Mouse (Mus musculus) stomach, embryonic 16.5 days (tissue): ENCODE results near the gene Tnpo1. TPM values are rescaled to one million over a fixed set of nuclear protein-coding genes. Genes with fewer than 3 reads are reported as not detected.

Source experiments
- ATAC-seq: fragments of 200-750 bp; cut with Nextera tagmentation; 2 replicates; pipeline ENCODE4 v1.8.0; 2017; ENCODE audit warnings: moderate number of reproducible peaks, moderate TSS enrichment; ENCODE audit not compliant: insufficient read depth, low FRiP score
- H3K27ac ChIP-seq: fragments of 300-500 bp; sonication (generic); 2 replicates; pipeline ENCODE4 v1.5.1; 2014; ENCODE audit warnings: low read length
- H3K27me3 ChIP-seq: fragments of 300-500 bp; sonication (generic); 2 replicates; pipeline ENCODE4 v1.6.1; 2014; ENCODE audit warnings: low read length, control low read depth, mixed read lengths; ENCODE audit not compliant: control insufficient read depth, insufficient read depth
- H3K36me3 ChIP-seq: fragments of 300-500 bp; sonication (generic); 2 replicates; pipeline ENCODE4 v1.6.1; 2014; ENCODE audit warnings: low read length; ENCODE audit not compliant: control insufficient read depth, insufficient read depth
- H3K4me1 ChIP-seq: fragments of 300-500 bp; sonication (generic); 2 replicates; pipeline ENCODE4 v1.6.1; 2014; ENCODE audit warnings: low read length, control low read depth, mixed read lengths; ENCODE audit not compliant: control insufficient read depth, insufficient read depth
- H3K4me2 ChIP-seq: fragments of 300-500 bp; sonication (generic); 2 replicates; pipeline ENCODE4 v1.6.1; 2014; ENCODE audit warnings: low read depth, low read length, mixed read lengths
- H3K4me3 ChIP-seq: fragments of 300-500 bp; sonication (generic); replicated peaks from 2 replicates; pipeline ENCODE4 v1.5.1; 2014; ENCODE audit warnings: mild to moderate bottlenecking, low read length
- H3K9ac ChIP-seq: fragments of 300-500 bp; sonication (generic); 2 replicates; pipeline ENCODE4 v1.6.1; 2014; ENCODE audit warnings: low read length
- H3K9me3 ChIP-seq: fragments of 300-500 bp; sonication (generic); replicated peaks from 2 replicates; pipeline ENCODE4 v1.6.1; 2016; ENCODE audit warnings: low read length, control low read depth; ENCODE audit not compliant: control insufficient read depth
- WGBS: fragments of 180-500 bp; shearing (Covaris S2); extraction: QIAGEN DNeasy Blood & Tissue Kit; methylation state at CpG from one replicate; pipeline ENCODE4 v1.1.7; 2014; 5-methylcytosine and 5-hydroxymethylcytosine counted together
- polyA plus RNA-seq: library from polyadenylated mRNA; unstranded; fragments of >200 nt; fragmentation: Nextera tagmentation; extraction: Ambion mirVana; gene quantifications from 2 replicates; pipeline ENCODE4 v1.2.1, GENCODE M21; 2015

Tnpo1 gene
- polyA plus RNA-seq: 50.9 and 58.3 TPM in 2 replicates

DNA sequence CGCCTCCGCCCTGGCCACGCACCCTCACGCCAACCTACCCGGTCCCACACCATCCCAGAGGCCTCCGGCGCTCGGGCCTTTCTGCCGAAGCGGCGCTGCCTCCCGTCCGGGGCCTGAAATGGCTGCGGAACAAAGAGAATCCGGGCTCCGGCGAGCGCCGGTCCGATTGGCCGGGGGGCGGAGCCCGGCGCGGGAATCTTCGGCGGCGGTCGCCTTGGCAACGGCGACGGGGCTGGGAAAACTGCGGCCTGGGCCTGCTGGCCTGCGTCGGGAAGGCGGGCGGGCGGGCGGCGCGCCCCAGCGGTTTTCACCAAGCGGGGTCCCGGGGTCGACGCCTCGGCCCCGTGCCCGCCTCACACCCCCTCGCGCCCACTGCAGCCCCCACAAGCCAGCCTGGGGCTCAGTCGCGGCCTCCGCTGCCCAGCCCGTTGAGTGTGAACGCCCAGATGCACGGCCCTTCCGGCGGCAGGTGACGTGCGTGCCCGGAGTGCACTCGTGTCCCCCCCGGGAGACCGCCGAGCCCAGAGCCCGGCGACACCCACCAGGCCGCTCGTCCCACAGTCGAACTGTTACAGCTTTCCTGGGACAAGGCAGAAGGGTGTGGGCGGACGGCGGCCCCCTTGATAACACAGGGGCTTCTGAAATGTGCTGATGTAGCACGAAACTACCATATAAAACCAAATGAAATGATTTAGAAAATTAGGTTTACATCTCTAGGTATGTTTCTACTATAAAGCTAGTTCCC is at the start of gene Tnpo1:
Tnpo1 (minus strand) TSS at position 172 of the 745 bp plus-strand sequence.
- under 1% methylated on average over 74 of the region's 75 CpGs for WGBS
- no peaks in the 10 kb centered on the region for H3K27me3 ChIP-seq
- peak within 1 kb of the TSS; percentile 97 for H3K4me3 ChIP-seq
- peaks cover 15% of the 10 kb centered on the region for H3K4me1 ChIP-seq
- H3K36me3 ChIP-seq: no peaks in the 10 kb centered on the region
- peak; percentile 94 for ATAC-seq
- peak within 1 kb of the TSS; percentile 100 for H3K9ac ChIP-seq
- H3K27ac ChIP-seq: peak within 1 kb of the TSS; percentile 97
- peak within 1 kb of the TSS; percentile 90 for H3K4me2 ChIP-seq
- H3K9me3 ChIP-seq: no peaks in the 10 kb centered on the region

DNA sequence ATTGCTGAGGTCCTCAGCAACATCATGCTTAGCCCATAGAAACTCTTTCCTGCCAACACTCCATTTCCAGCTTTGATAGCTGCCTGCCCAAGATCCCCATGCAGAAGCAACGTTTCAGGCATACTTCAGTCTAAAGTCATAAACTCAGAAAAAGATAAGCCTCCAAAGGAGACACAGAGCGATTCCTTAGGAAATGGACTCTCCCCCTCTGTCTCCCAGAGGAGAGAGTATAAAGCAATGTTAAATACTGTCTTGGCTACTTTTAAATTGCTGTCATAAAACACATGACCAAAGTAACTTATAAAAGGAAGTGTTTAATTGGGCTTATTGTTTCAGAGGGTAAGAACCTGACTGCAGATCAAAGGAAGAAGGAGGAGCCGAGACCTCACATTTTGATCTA is 45.9 kb upstream of the Tnpo1 start:
- ATAC-seq: no peak
- Histone ChIP-seq H3K9me3 (no peaks in the 10 kb centered on the region), H3K4me1 (0 out of 2 replicates have a peak, but pooled peaks cover 5% of the 10 kb centered on the region), H3K4me2 (no peak overlapping the region), H3K36me3 (no peaks in the 10 kb centered on the region), H3K27me3 (no peaks in the 10 kb centered on the region), H3K4me3 (no peak overlapping the region), H3K9ac (no peak overlapping the region), H3K27ac (no peak overlapping the region)
- WGBS: 81% methylated on average over 3 of the region's 3 CpGs

- Histone ChIP-seq H3K27ac (no peak overlapping the region), H3K4me3 (no peak overlapping the region), H3K27me3 (no peaks in the 10 kb centered on the region), H3K9me3 (no peaks in the 10 kb centered on the region), H3K9ac (no peak overlapping the region), H3K36me3 (no peaks in the 10 kb centered on the region), H3K4me1 (0 out of 2 replicates have a peak, but pooled peaks cover 5% of the 10 kb centered on the region), H3K4me2 (no peak overlapping the region)
- peak; percentile 17; the same call in 1 of the 2 replicates for ATAC-seq
- 48% methylated on average over 5 of the region's 5 CpGs for WGBS
These were observed 45.5 kb upstream of the Tnpo1 start for GRCm38 (mm10) chr13:98971641-98972040.

DNA sequence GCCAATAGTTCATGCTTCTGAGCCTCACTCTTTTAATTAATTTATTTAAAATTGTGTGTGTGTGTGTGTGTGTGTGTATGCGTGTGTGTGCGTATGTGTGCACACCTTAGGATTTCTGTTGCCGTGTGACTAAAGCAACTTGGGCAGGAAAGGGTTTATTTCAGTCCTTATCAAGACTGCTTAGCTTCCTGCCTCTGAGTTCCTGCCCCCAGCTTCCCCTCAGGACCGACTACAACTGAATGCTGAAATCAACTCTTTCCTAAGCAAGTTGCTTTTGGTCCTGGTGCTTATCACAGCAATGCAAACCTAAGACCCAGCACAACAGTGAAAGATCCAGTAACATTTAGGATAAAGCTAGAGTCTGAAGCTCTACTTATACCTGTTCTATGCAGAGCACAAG is 42.3 kb upstream of the Tnpo1 start:
- H3K4me1 ChIP-seq: 0 out of 2 replicates have a peak, but pooled peaks cover 5% of the 10 kb centered on the region
- 62% methylated on average over 4 of the region's 4 CpGs for WGBS
- no peaks in the 10 kb centered on the region for H3K27me3 ChIP-seq
- H3K9ac ChIP-seq: no peak overlapping the region
- no peaks in the 10 kb centered on the region for H3K36me3 ChIP-seq
- no peak overlapping the region for H3K27ac ChIP-seq
- no peaks in the 10 kb centered on the region for H3K9me3 ChIP-seq
- no peak for ATAC-seq
- H3K4me2 ChIP-seq: no peak overlapping the region
- no peak overlapping the region for H3K4me3 ChIP-seq

- ATAC-seq: no peak
- Histone ChIP-seq H3K4me3 (no peak overlapping the region), H3K4me2 (no peak overlapping the region), H3K27ac (no peak overlapping the region), H3K9me3 (no peaks in the 10 kb centered on the region), H3K27me3 (no peaks in the 10 kb centered on the region), H3K36me3 (no peaks in the 10 kb centered on the region), H3K4me1 (0 out of 2 replicates have a peak, but pooled peaks cover 5% of the 10 kb centered on the region), H3K9ac (no peak overlapping the region)
- WGBS: 81% methylated on average over 6 of the region's 6 CpGs
These were observed 41.8 kb upstream of the Tnpo1 start for GRCm38 (mm10) chr13:98967942-98968341.

- ATAC-seq: no peak
- no peak overlapping the region for H3K4me3 ChIP-seq
- no peaks in the 10 kb centered on the region for H3K27me3 ChIP-seq
- H3K4me2 ChIP-seq: no peak overlapping the region
- WGBS: 85% methylated on average over 5 of the region's 5 CpGs
- no peaks in the 10 kb centered on the region for H3K36me3 ChIP-seq
- no peak overlapping the region for H3K27ac ChIP-seq
- H3K4me1 ChIP-seq: 0 out of 2 replicates have a peak, but pooled peaks cover 5% of the 10 kb centered on the region
- no peaks in the 10 kb centered on the region for H3K9me3 ChIP-seq
- H3K9ac ChIP-seq: no peak overlapping the region
These were observed 40.4 kb upstream of the Tnpo1 start for GRCm38 (mm10) chr13:98966583-98966982.

DNA sequence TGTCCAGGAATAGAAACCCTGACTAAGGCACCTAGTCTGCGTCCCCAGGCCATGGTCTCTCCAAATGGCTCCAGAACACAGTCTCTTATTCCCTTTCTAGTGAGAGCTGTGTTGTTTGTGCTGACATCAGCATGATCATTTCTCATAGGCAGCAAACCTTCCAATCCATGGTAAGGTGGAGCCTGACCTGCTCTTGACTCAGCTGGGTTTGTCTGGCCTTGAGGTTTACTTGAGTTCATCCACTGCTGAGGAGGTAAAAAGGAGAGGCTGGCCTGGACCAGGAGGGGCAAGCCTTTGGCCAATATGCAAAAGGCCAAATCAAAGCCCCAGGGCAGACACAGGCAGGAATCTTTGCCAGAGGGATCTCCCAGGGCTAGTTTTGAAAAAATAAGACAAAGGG is 37.4 kb upstream of the Tnpo1 start:
- 88% methylated on average over 1 of the region's 1 CpGs for WGBS
- Histone ChIP-seq H3K4me1 (no peaks in the 10 kb centered on the region), H3K9ac (no peak overlapping the region), H3K36me3 (no peaks in the 10 kb centered on the region), H3K9me3 (no peaks in the 10 kb centered on the region), H3K4me2 (no peak overlapping the region), H3K4me3 (no peak overlapping the region), H3K27me3 (no peaks in the 10 kb centered on the region), H3K27ac (no peak overlapping the region)
- ATAC-seq: no peak

DNA sequence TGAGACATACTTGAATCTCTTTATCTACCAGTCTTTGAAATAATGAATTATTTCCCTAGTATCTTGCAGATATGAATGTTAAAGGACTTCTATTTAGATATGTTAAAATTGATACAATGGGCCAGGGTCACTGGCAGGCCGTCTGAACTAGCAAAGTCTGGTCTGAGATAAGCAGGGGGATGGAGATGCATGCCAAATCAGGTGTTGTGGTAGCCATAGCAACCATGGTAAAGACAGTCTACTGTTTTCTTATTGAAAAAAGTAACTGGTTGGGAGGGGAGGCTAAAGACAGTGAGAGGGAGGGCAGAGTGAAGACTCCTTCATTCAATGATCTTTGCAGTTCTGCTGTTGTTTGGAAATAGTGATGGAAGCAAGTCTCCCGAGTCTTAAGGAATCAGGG is 32.0 kb upstream of the Tnpo1 start:
- H3K27me3 ChIP-seq: no peaks in the 10 kb centered on the region
- no peak for ATAC-seq
- H3K4me2 ChIP-seq: no peak overlapping the region
- H3K36me3 ChIP-seq: no peaks in the 10 kb centered on the region
- no peak overlapping the region for H3K9ac ChIP-seq
- H3K4me1 ChIP-seq: peaks cover 7% of the 10 kb centered on the region
- no peaks in the 10 kb centered on the region for H3K9me3 ChIP-seq
- H3K27ac ChIP-seq: no peak overlapping the region
- WGBS: 38% methylated on average over 2 of the region's 2 CpGs
- H3K4me3 ChIP-seq: no peak overlapping the region

DNA sequence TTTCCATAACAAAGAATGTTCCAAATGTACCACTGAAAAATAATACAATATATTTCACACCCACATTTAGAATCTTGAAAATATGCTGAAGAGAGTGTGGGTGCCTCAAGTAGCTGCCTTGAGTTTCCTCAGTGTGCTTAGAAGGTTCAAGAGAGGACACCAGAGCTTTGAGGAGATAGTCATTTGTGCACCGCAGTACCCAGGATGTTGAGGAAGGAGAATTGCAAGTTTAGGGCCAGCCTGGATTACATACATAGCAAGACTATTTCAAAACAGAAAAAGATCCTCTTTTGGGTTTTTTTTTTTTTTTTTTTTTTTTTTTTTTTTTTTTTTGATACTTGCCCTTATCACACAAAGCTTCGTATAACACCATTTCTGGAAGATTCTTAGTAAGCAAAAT is 30.0 kb upstream of the Tnpo1 start:
- no peaks in the 10 kb centered on the region for H3K36me3 ChIP-seq
- no peaks in the 10 kb centered on the region for H3K27me3 ChIP-seq
- H3K27ac ChIP-seq: no peak overlapping the region
- H3K4me1 ChIP-seq: peaks cover 7% of the 10 kb centered on the region
- no peak overlapping the region for H3K4me3 ChIP-seq
- 76% methylated on average over 2 of the region's 2 CpGs for WGBS
- H3K9ac ChIP-seq: no peak overlapping the region
- H3K9me3 ChIP-seq: no peaks in the 10 kb centered on the region
- H3K4me2 ChIP-seq: no peak overlapping the region
- no peak for ATAC-seq
